24 mouse cellular contexts compared by ENCODE assay signal in the genomic region with DNA sequence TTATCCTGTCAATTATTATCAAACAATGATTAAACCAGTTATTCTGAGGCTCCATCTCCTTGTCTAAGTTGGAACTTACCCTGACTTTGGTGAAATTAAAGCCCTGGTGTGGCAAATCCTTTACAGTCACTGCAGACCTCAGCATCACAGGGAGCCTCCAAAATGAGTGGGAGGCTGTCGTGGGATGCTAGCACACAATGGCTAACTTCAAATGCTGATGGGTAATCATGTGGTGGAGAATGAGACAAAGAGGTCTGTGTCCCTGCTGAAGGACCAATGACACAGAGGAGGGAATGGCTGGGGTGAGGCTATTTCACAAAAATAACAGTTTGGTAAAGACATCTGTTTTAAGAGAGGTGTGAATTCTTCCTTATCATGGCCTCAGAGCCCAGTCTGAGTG. TPM values are rescaled to one million over a fixed set of nuclear protein-coding genes. Genes with fewer than 3 reads are reported as not detected.
DNase-seq lines count a peak whose midpoint lies in the region; ATAC-seq and TF ChIP-seq lines count a peak whose summit lies in the region.
"Had no signal": no experiment of that assay in that cellular context is flagged by ENCODE, and none has a peak within 500 bp of the region (broad histone marks: within the 10 kb centered on the region; RNA-seq: fewer than 3 reads in every experiment).

No protein-coding gene starts in this region.

- TF ChIP-seq EP300 in stomach, postnatal 0 days (optimal IDR thresholded peaks at IDR 0.05), result no peak

- H3K36me3 ChIP-seq in heart, embryonic 10.5 days, result no peaks in the 10 kb centered on the region
- H3K36me3 ChIP-seq in heart, embryonic 11.5 days (ENCODE audit: control insufficient read depth, insufficient read depth, low read length), result no peaks in the 10 kb centered on the region
- no peaks in the 10 kb centered on the region for H3K36me3 ChIP-seq in stomach, postnatal 0 days (ENCODE audit: control insufficient read depth, insufficient read depth, low read length)
- H3K36me3 ChIP-seq: embryonic facial prominence, embryonic 12.5 days; embryonic facial prominence, embryonic 15.5 days; heart, embryonic 13.5 days; hindbrain, embryonic 12.5 days; hindbrain, embryonic 15.5 days had no signal

- H3K4me2 ChIP-seq in heart, embryonic 11.5 days, result no peak overlapping the region
- no peak overlapping the region for H3K4me2 ChIP-seq in stomach, postnatal 0 days (replicated peaks; ENCODE audit: low read depth)
- H3K4me2 ChIP-seq: embryonic facial prominence, embryonic 12.5 days; embryonic facial prominence, embryonic 15.5 days; heart, embryonic 13.5 days; hindbrain, embryonic 12.5 days; hindbrain, embryonic 15.5 days had no signal

- DNase-seq in heart, embryonic 10.5 days (ENCODE audit: low spot score), result peak; percentile 25
- DNase-seq in Muller cell, postnatal 12 days (ENCODE audit: inconsistent ontology term), result peak; percentile 42
- peak; percentile 77 for DNase-seq in brain, adult 2 months (ENCODE audit: low read depth, low spot score)
- peak; percentile 44 for DNase-seq in testis, postnatal 14 days (ENCODE audit: low spot score)
- no peak for DNase-seq in stomach, postnatal 0 days (ENCODE audit: low spot score)
- DNase-seq in cerebellum, postnatal 36 days, result no peak
- DNase-seq: adrenal gland, adult 2 months; adrenal gland, postnatal 14 days; B cell, adult 2 months; cerebellum, adult 18-20 months; cerebellum, adult 9-10 months; cerebellum, postnatal 14 days; gastrocnemius, postnatal 10 days; gastrocnemius, postnatal 36 days had no signal

- TF ChIP-seq CTCF in stomach, postnatal 0 days (IDR thresholded peaks at IDR 0.05; ENCODE audit: low read depth), result no peak

- H3K4me1 ChIP-seq in heart, embryonic 10.5 days, result 0 out of 2 replicates have a peak, but pooled peaks cover 18% of the 10 kb centered on the region
- no peaks in the 10 kb centered on the region for H3K4me1 ChIP-seq in heart, embryonic 11.5 days (ENCODE audit: control insufficient read depth, insufficient read depth, low read length)
- no peaks in the 10 kb centered on the region for H3K4me1 ChIP-seq in stomach, postnatal 0 days (replicated peaks; ENCODE audit: control insufficient read depth, insufficient read depth)
- H3K4me1 ChIP-seq: embryonic facial prominence, embryonic 12.5 days; embryonic facial prominence, embryonic 15.5 days; hindbrain, embryonic 12.5 days; hindbrain, embryonic 15.5 days had no signal

- H3K9me3 ChIP-seq in heart, embryonic 10.5 days, result no peaks in the 10 kb centered on the region
- H3K9me3 ChIP-seq in heart, embryonic 11.5 days (replicated peaks; ENCODE audit: control insufficient read depth, low read length), result no peaks in the 10 kb centered on the region
- H3K9me3 ChIP-seq in stomach, postnatal 0 days (ENCODE audit: control insufficient read depth, low read length), result no peaks in the 10 kb centered on the region
- H3K9me3 ChIP-seq: embryonic facial prominence, embryonic 12.5 days; embryonic facial prominence, embryonic 15.5 days; G1E; heart, embryonic 13.5 days; hindbrain, embryonic 12.5 days; hindbrain, embryonic 15.5 days had no signal

- H3K27me3 ChIP-seq in heart, embryonic 10.5 days (ENCODE audit: insufficient read depth, poor library complexity, severe bottlenecking), result no peaks in the 10 kb centered on the region
- no peaks in the 10 kb centered on the region for H3K27me3 ChIP-seq in heart, embryonic 11.5 days (ENCODE audit: control insufficient read depth, insufficient read depth, low read length)
- no peaks in the 10 kb centered on the region; the same call in 1 of the 2 replicates for H3K27me3 ChIP-seq in stomach, postnatal 0 days (ENCODE audit: control insufficient read depth, insufficient read depth, low read length)
- H3K27me3 ChIP-seq: CH12.LX; embryonic facial prominence, embryonic 12.5 days; embryonic facial prominence, embryonic 15.5 days; heart, embryonic 13.5 days; hindbrain, embryonic 12.5 days; hindbrain, embryonic 15.5 days had no signal

- H3K9ac ChIP-seq in heart, embryonic 11.5 days (ENCODE audit: low read depth, low read length), result no peak overlapping the region
- no peak overlapping the region for H3K9ac ChIP-seq in stomach, postnatal 0 days (ENCODE audit: low read length)
- H3K9ac ChIP-seq: embryonic facial prominence, embryonic 12.5 days; embryonic facial prominence, embryonic 15.5 days; heart, embryonic 13.5 days; hindbrain, embryonic 12.5 days; hindbrain, embryonic 15.5 days had no signal

- H3K4me3 ChIP-seq in heart, embryonic 10.5 days, result no peak overlapping the region
- no peak overlapping the region for H3K4me3 ChIP-seq in heart, embryonic 11.5 days (ENCODE audit: low read depth, low read length)
- H3K4me3 ChIP-seq in stomach, postnatal 0 days (ENCODE audit: low read depth, low read length), result no peak overlapping the region
- H3K4me3 ChIP-seq: embryonic facial prominence, embryonic 12.5 days; embryonic facial prominence, embryonic 15.5 days; heart, embryonic 13.5 days; hindbrain, embryonic 12.5 days; hindbrain, embryonic 15.5 days had no signal

- no peak for ATAC-seq in heart, embryonic 11.5 days (replicated peaks; ENCODE audit: insufficient number of reproducible peaks, low FRiP score, low TSS enrichment)
- no peak for ATAC-seq in stomach, postnatal 0 days (ENCODE audit: low FRiP score, low TSS enrichment)
- ATAC-seq: forebrain, embryonic 14.5 days; intestine, embryonic 16.5 days had no signal

- no peak overlapping the region for H3K27ac ChIP-seq in heart, embryonic 10.5 days
- no peak overlapping the region for H3K27ac ChIP-seq in heart, embryonic 11.5 days (ENCODE audit: low read depth, low read length)
- no peak overlapping the region for H3K27ac ChIP-seq in stomach, postnatal 0 days (replicated peaks)
- H3K27ac ChIP-seq: embryonic facial prominence, embryonic 12.5 days; embryonic facial prominence, embryonic 15.5 days; heart, embryonic 13.5 days; hindbrain, embryonic 12.5 days; hindbrain, embryonic 15.5 days had no signal

- 68% methylated on average over 1 of the region's 1 CpGs for WGBS in heart, embryonic 10.5 days
- WGBS in heart, embryonic 11.5 days (ENCODE audit: insufficient replicate concordance), result 61% methylated on average over 1 of the region's 1 CpGs
- WGBS in stomach, postnatal 0 days, result 77% methylated on average over 1 of the region's 1 CpGs

RNA-seq across cellular contexts. Expression of a gene that starts 39.9 kb away (rescaled TPM):
- 25.7 and 28.0 TPM in 2 replicates for polyA plus RNA-seq in heart, embryonic 10.5 days (2016; fragmentation: Nextera tagmentation; extraction: Ambion mirVana)
- polyA plus RNA-seq in heart, embryonic 11.5 days (2014; fragmentation: Nextera tagmentation; extraction: Ambion mirVana), result 26.3 and 32.8 TPM in 2 replicates
- polyA plus RNA-seq in stomach, postnatal 0 days (2015; fragmentation: Nextera tagmentation; extraction: Ambion mirVana), result 24.2 and 25.1 TPM in 2 replicates

Comparison
In these comparisons a context has a peak if more than half of its experiments do, and no peak if none do; other contexts are left out.
1. DNase-seq: peak in heart, embryonic 10.5 days (single experiment), Muller cell, postnatal 12 days (single experiment), brain, adult 2 months (single experiment) and testis, postnatal 14 days (single experiment); none in stomach, postnatal 0 days (single experiment) and cerebellum, postnatal 36 days (0 of 2).